Mouse (Mus musculus) embryo, embryonic 10.5 days (tissue): ENCODE measurements around the gene Capzb.

Source experiments
- DNase-seq: peaks from one replicate; pipeline ENCODE4 v3.0.0-alpha.2; 2015; ENCODE audit warnings: low spot score

Gene Capzb

GRCm38 (mm10) chr4:139179731-139180625, 12.7 kb upstream of the Capzb start:
- DNase-seq, result no peak

GRCm38 (mm10) chr4:139182511-139182910, 10.2 kb upstream of the Capzb start:
- no peak for DNase-seq

- DNase-seq, result no peak
Observed at GRCm38 (mm10) chr4:139185766-139186442, 6.8 kb upstream of the Capzb start.

- no peak for DNase-seq
Observed at GRCm38 (mm10) chr4:139187930-139188329, 4.8 kb upstream of the Capzb start.

GRCm38 (mm10) chr4:139191605-139192498, 847 bp upstream of the Capzb start:
- no peak for DNase-seq

- peak; percentile 40 for DNase-seq
Observed at GRCm38 (mm10) chr4:139193176-139194093, 736 bp downstream of the Capzb start.

GRCm38 (mm10) chr4:139195101-139195500, 2.4 kb downstream of the Capzb start:
- DNase-seq, result no peak

- DNase-seq, result no peak
Observed at GRCm38 (mm10) chr4:139196464-139196863, 3.8 kb downstream of the Capzb start.

- no peak for DNase-seq
Observed at GRCm38 (mm10) chr4:139196949-139197348, 4.2 kb downstream of the Capzb start.

- DNase-seq, result no peak
Observed at GRCm38 (mm10) chr4:139197453-139197852, 4.8 kb downstream of the Capzb start.

GRCm38 (mm10) chr4:139198004-139198689, 5.4 kb downstream of the Capzb start:
- no peak for DNase-seq

- no peak for DNase-seq
Observed at GRCm38 (mm10) chr4:139199126-139199525, 6.4 kb downstream of the Capzb start.

- DNase-seq, result no peak
Observed at GRCm38 (mm10) chr4:139199703-139200340, 7.1 kb downstream of the Capzb start.

- no peak for DNase-seq
Observed at GRCm38 (mm10) chr4:139200946-139201345, 8.2 kb downstream of the Capzb start.

GRCm38 (mm10) chr4:139202556-139202955, 9.9 kb downstream of the Capzb start:
- no peak for DNase-seq

GRCm38 (mm10) chr4:139203381-139203780, 10.7 kb downstream of the Capzb start:
- DNase-seq, result no peak

- peak; percentile 61 for DNase-seq
Observed at GRCm38 (mm10) chr4:139205842-139206241, 13.1 kb downstream of the Capzb start.

- DNase-seq, result no peak
Observed at GRCm38 (mm10) chr4:139206353-139207045, 13.8 kb downstream of the Capzb start.
